Mouse (Mus musculus): ENCODE results near the gene Crybg2.

GRCm38 (mm10) chr4:134047648-134048047, 13.0 kb upstream of the Crybg2 start:
- no peak for TF ChIP-seq GATA2 (IDR thresholded peaks at IDR 0.05; ENCODE audit: borderline replicate concordance, low read depth, low read length)
- no peak for TF ChIP-seq CTCF (IDR thresholded peaks at IDR 0.05; ENCODE audit: low read depth, low read length)
- TF ChIP-seq GATA1 (IDR thresholded peaks at IDR 0.05; ENCODE audit: borderline replicate concordance, low read length): no peak
- TF ChIP-seq POLR2AphosphoS5 (IDR thresholded peaks at IDR 0.05; ENCODE audit: insufficient replicate concordance, low read depth, low read length): no peak
